21 mouse cellular contexts compared by ENCODE assay signal in the genomic region with DNA sequence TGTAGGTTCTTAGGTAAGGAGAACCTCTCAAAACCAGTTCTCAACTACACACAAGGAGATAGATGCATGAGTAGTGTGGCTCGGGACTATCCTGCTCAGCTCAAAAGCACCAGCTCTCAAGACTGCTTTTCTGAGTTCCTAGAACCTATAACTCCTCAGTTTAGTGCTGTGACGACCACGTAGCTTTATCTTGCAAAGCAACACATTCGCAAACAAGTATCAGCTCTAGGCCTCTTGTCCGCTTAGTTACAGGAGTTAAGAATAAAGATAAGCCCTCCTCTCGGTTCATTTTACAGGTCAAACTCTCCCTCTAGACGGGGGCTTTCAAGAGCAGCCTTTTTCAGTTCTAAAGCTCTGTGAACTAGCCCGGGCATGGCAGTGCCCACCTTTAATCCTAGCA. TPM values are rescaled to one million over a fixed set of nuclear protein-coding genes. Genes with fewer than 3 reads are reported as not detected.
DNase-seq lines count a peak whose midpoint lies in the region; ATAC-seq and TF ChIP-seq lines count a peak whose summit lies in the region.
"Had no signal": no experiment of that assay in that cellular context is flagged by ENCODE, and none has a peak within 500 bp of the region (broad histone marks: within the 10 kb centered on the region; RNA-seq: fewer than 3 reads in every experiment).

No protein-coding gene starts in this region.

- TF ChIP-seq CTCF in heart, adult 2 months (IDR thresholded peaks at IDR 0.05), result no peak

- 20% methylated on average over 8 of the region's 8 CpGs for WGBS in heart, embryonic 13.5 days
- 62% methylated on average over 8 of the region's 8 CpGs for WGBS in heart, adult 2 months
- WGBS in liver, embryonic 11.5 days, result 25% methylated on average over 8 of the region's 8 CpGs

- H3K27me3 ChIP-seq in heart, embryonic 13.5 days (replicated peaks), result no peaks in the 10 kb centered on the region
- no peaks in the 10 kb centered on the region for H3K27me3 ChIP-seq in heart, adult 2 months (ENCODE audit: control insufficient read depth, insufficient read depth, low read length)
- no peaks in the 10 kb centered on the region for H3K27me3 ChIP-seq in liver, embryonic 11.5 days (replicated peaks; ENCODE audit: control insufficient read depth, insufficient read depth, low read length)
- H3K27me3 ChIP-seq: embryonic facial prominence, embryonic 15.5 days; hindbrain, embryonic 13.5 days; midbrain, embryonic 12.5 days had no signal

- H3K4me2 ChIP-seq in heart, embryonic 13.5 days, result peak overlapping the region; percentile 12
- H3K4me2 ChIP-seq in liver, embryonic 11.5 days, result peak overlapping the region; percentile 61
- H3K4me2 ChIP-seq: embryonic facial prominence, embryonic 15.5 days; hindbrain, embryonic 13.5 days; midbrain, embryonic 12.5 days had no signal

- no peak overlapping the region for H3K27ac ChIP-seq in heart, embryonic 13.5 days (replicated peaks)
- H3K27ac ChIP-seq in heart, adult 2 months, result no peak overlapping the region
- peak overlapping the region; percentile 81 for H3K27ac ChIP-seq in liver, embryonic 11.5 days (ENCODE audit: low read depth, low read length)
- H3K27ac ChIP-seq: embryonic facial prominence, embryonic 15.5 days; hindbrain, embryonic 13.5 days; midbrain, embryonic 12.5 days had no signal

- peaks cover 68% of the 10 kb centered on the region for H3K4me1 ChIP-seq in heart, embryonic 13.5 days
- H3K4me1 ChIP-seq in heart, adult 2 months (ENCODE audit: control insufficient read depth, insufficient read depth, low read length), result peaks cover 12% of the 10 kb centered on the region
- H3K4me1 ChIP-seq in liver, embryonic 11.5 days (replicated peaks; ENCODE audit: control insufficient read depth, insufficient read depth, low read length), result peaks cover 42% of the 10 kb centered on the region

- intact Hi-C loops in heart, adult 2 months (cut with DNase I), result no loop called here
- intact Hi-C loops in left cerebral cortex, postnatal 14 days (cut with DNase I), result no loop called here

- H3K36me3 ChIP-seq in heart, embryonic 13.5 days, result no peaks in the 10 kb centered on the region; the same call in 1 of the 2 replicates
- H3K36me3 ChIP-seq in heart, adult 2 months (ENCODE audit: control insufficient read depth, insufficient read depth, low read length), result peaks cover 8% of the 10 kb centered on the region
- H3K36me3 ChIP-seq in liver, embryonic 11.5 days (ENCODE audit: control insufficient read depth, insufficient read depth, low read length), result peaks cover 2% of the 10 kb centered on the region; the same call in 1 of the 2 replicates
- H3K36me3 ChIP-seq: embryonic facial prominence, embryonic 15.5 days; hindbrain, embryonic 13.5 days; midbrain, embryonic 12.5 days had no signal

- H3K9ac ChIP-seq in heart, embryonic 13.5 days, result peak overlapping the region; percentile 55
- H3K9ac ChIP-seq in heart, adult 2 months (ENCODE audit: low read depth, low read length), result no peak overlapping the region
- peak overlapping the region; percentile 34; the same call in 1 of the 2 replicates for H3K9ac ChIP-seq in liver, embryonic 11.5 days (ENCODE audit: low read depth, low read length)
- H3K9ac ChIP-seq: embryonic facial prominence, embryonic 15.5 days; hindbrain, embryonic 13.5 days; midbrain, embryonic 12.5 days had no signal

- H3K79me2 ChIP-seq in heart, adult 2 months (replicated peaks; ENCODE audit: control insufficient read depth, insufficient read depth, low read length), result peaks cover 5% of the 10 kb centered on the region

- no peak for TF ChIP-seq EP300 in heart, adult 2 months (IDR thresholded peaks at IDR 0.05; ENCODE audit: insufficient read depth, low read depth, low read length)

- ATAC-seq in heart, embryonic 13.5 days (ENCODE audit: extremely low read depth, insufficient number of reproducible peaks, low FRiP score, low TSS enrichment), result no peak
- ATAC-seq in liver, embryonic 11.5 days (replicated peaks; ENCODE audit: low FRiP score), result peak; percentile 92
- ATAC-seq in megakaryocyte-erythroid progenitor cell, adult 5-6 weeks (replicated peaks; ENCODE audit: low FRiP score, low TSS enrichment, poor library complexity, severe bottlenecking), result peak; percentile 89
- ATAC-seq: forebrain, embryonic 14.5 days had no signal

- DNase-seq in heart, adult 2 months, result no peak
- peak; percentile 73 for DNase-seq in c-Kit-positive CD71-positive TER-119-negative erythroid progenitor cells, embryonic 14.5 days (ENCODE audit: low read depth)
- no peak for DNase-seq in liver, embryonic 11.5 days (ENCODE audit: low spot score)
- no peak for DNase-seq in kidney, postnatal 36 days
- no peak for DNase-seq in left cerebral cortex, postnatal 14 days (ENCODE audit: low spot score in 2 of 2)
- DNase-seq: B cell, adult 2 months; cerebellum, postnatal 10 days; embryo, embryonic 11 days; gastrocnemius, postnatal 36 days; kidney, adult 2 months; kidney, postnatal 14 days; lung, adult 18-20 months; thymus, postnatal 36 days had no signal

- H3K9me3 ChIP-seq in heart, embryonic 13.5 days, result no peaks in the 10 kb centered on the region
- H3K9me3 ChIP-seq in liver, embryonic 11.5 days (ENCODE audit: control insufficient read depth, low read length), result no peaks in the 10 kb centered on the region
- H3K9me3 ChIP-seq: embryonic facial prominence, embryonic 15.5 days; hindbrain, embryonic 13.5 days; midbrain, embryonic 12.5 days had no signal

- no peak for TF ChIP-seq POLR2A in heart, adult 2 months (IDR thresholded peaks at IDR 0.05; ENCODE audit: insufficient read depth, low read depth, low read length)

- no peak overlapping the region for H3K4me3 ChIP-seq in heart, embryonic 13.5 days
- no peak overlapping the region for H3K4me3 ChIP-seq in heart, adult 2 months
- H3K4me3 ChIP-seq in liver, embryonic 11.5 days (ENCODE audit: low read depth, low read length), result peak overlapping the region; percentile 26
- H3K4me3 ChIP-seq: embryonic facial prominence, embryonic 15.5 days; hindbrain, embryonic 13.5 days; midbrain, embryonic 12.5 days; myocyte had no signal

RNA-seq across cellular contexts. Expression of gene Lemd3, which starts 22.3 kb away (rescaled TPM):
- polyA plus RNA-seq in heart, embryonic 13.5 days (2015; fragmentation: Nextera tagmentation; extraction: Ambion mirVana), result 2.0 and 2.3 TPM in 2 replicates
- total RNA-seq in heart, adult 2 months (2021), result 10 to 100 TPM; 12.3 to 13.2 TPM
- polyA plus RNA-seq in heart, adult 2 months (2012; rRNA removed), result 2.8 and 6.5 TPM in 2 replicates
- polyA plus RNA-seq in liver, embryonic 11.5 days (2014; fragmentation: Nextera tagmentation; extraction: Ambion mirVana), result 3.2 TPM in 2 replicates
- total RNA-seq in megakaryocyte-erythroid progenitor cell, adult 5-6 weeks (2014; fragmentation: Nextera tagmentation), result 10.0 and 11.3 TPM in 2 replicates
- total RNA-seq in megakaryocyte-erythroid progenitor cell, adult 5-6 weeks (2017), result 15.1 and 15.3 TPM in 2 replicates
- 10 to 100 TPM; 35.9 to 36.1 TPM for total RNA-seq in left cerebral cortex, postnatal 14 days (2021)

RNA-seq across cellular contexts. Expression of gene Msrb3, which starts 57.9 kb away (rescaled TPM):
- 20.6 and 24.8 TPM in 2 replicates for polyA plus RNA-seq in heart, embryonic 13.5 days (2015; fragmentation: Nextera tagmentation; extraction: Ambion mirVana)
- total RNA-seq in heart, adult 2 months (2021), result 10 to 100 TPM; 88.7 to 92.5 TPM
- 53.5 and 86.5 TPM in 2 replicates for polyA plus RNA-seq in heart, adult 2 months (2012; rRNA removed)
- polyA plus RNA-seq in liver, embryonic 11.5 days (2014; fragmentation: Nextera tagmentation; extraction: Ambion mirVana), result 2.1 and 2.8 TPM in 2 replicates
- total RNA-seq in megakaryocyte-erythroid progenitor cell, adult 5-6 weeks (2014; fragmentation: Nextera tagmentation), result 0.37 TPM in 1 of 2 replicates, not detected in the other
- total RNA-seq in megakaryocyte-erythroid progenitor cell, adult 5-6 weeks (2017), result 0.88 TPM in 1 of 2 replicates, not detected in the other
- 1 to 10 TPM; 5.2 to 6.8 TPM for total RNA-seq in left cerebral cortex, postnatal 14 days (2021)
- total RNA-seq: neutrophil, adult 5-6 weeks had no signal

Comparison
In these comparisons a context has a peak if more than half of its experiments do, and no peak if none do; other contexts are left out.
1. RNA of gene Msrb3, which starts 57.9 kb away (total RNA-seq): 88.7 to 92.5 TPM in heart, adult 2 months; 5.2 to 6.8 TPM in left cerebral cortex, postnatal 14 days and 0.37 to 0.88 TPM in megakaryocyte-erythroid progenitor cell, adult 5-6 weeks; every median in the first group is over 10 times any median in the second.